Mouse (Mus musculus) heart, postnatal 25 days (tissue): ENCODE results near the gene Grin3b. TPM values are rescaled to one million over a fixed set of nuclear protein-coding genes. Genes with fewer than 3 reads are reported as not detected.

ENCODE experiments used
- DNase-seq: peaks from one replicate; pipeline ENCODE4 v3.0.0; 2022; ENCODE audit warnings: low spot score
- intact Hi-C: fragments of 180-260 bp; cut with DNase I; formaldehyde crosslinking; loops from one replicate; pipeline ENCODE4 v1.15.1; 2025
- total RNA-seq, 2 experiments: library from RNA; stranded (reverse); gene quantifications; 2 replicates each; pipeline ENCODE4 v1.2.3; 2021

Gene Grin3b
- total RNA-seq, 2 experiments from 2014 or later, result 0.14 to 0.21 TPM

- no peak for DNase-seq
Measured at GRCm38 (mm10) chr10:80003374-80004232, 33.1 kb downstream of the Grin3b start.

GRCm38 (mm10) chr10:80004233-80004705, 33.8 kb downstream of the Grin3b start:
- DNase-seq, result no peak
- intact Hi-C loops, result no loop called here

More at GRCm38 (mm10) chr10:80003374-80004232, 33.1 kb downstream of the Grin3b start:
- intact Hi-C loops, result no loop called here

GRCm38 (mm10) chr10:80011740-80012139, 41.2 kb downstream of the Grin3b start:
- no peak for DNase-seq
- intact Hi-C loops, result no loop called here

- DNase-seq, result no peak
Measured at GRCm38 (mm10) chr10:80013609-80014008, 43.1 kb downstream of the Grin3b start.

GRCm38 (mm10) chr10:80014484-80015290, 44.2 kb downstream of the Grin3b start:
- intact Hi-C loops, result no loop called here

More at GRCm38 (mm10) chr10:80013609-80014008, 43.1 kb downstream of the Grin3b start:
- intact Hi-C loops, result no loop called here

GRCm38 (mm10) chr10:80015583-80015982, 45.1 kb downstream of the Grin3b start:
- intact Hi-C loops, result no loop called here
- DNase-seq, result no peak

More at GRCm38 (mm10) chr10:80014484-80015290, 44.2 kb downstream of the Grin3b start:
- DNase-seq, result no peak

GRCm38 (mm10) chr10:80016511-80016910, 46.0 kb downstream of the Grin3b start, which contains the start of gene Arhgap45:
Arhgap45 (plus strand) TSS chr10:80016653.
- intact Hi-C loops, result no loop called here
- no peak for DNase-seq

GRCm38 (mm10) chr10:80016931-80017330, 46.4 kb downstream of the Grin3b start:
- no peak for DNase-seq
- intact Hi-C loops, result no loop called here

- DNase-seq, result peak; percentile 54
Measured at GRCm38 (mm10) chr10:80017361-80017760, 46.8 kb downstream of the Grin3b start.

GRCm38 (mm10) chr10:80017771-80018170, 47.3 kb downstream of the Grin3b start:
- DNase-seq, result no peak
- intact Hi-C loops, result loop anchor here (2.0 kb wide), 1 partner anchor 15 kb away; no protein-coding TSS in a partner anchor

More at GRCm38 (mm10) chr10:80017361-80017760, 46.8 kb downstream of the Grin3b start:
- intact Hi-C loops, result no loop called here

- intact Hi-C loops, result loop anchor here (2.0 kb wide), 1 partner anchor 14 kb away; no protein-coding TSS in a partner anchor
- DNase-seq, result no peak
Measured at GRCm38 (mm10) chr10:80018739-80019297, 48.3 kb downstream of the Grin3b start.

- intact Hi-C loops, result loop anchor here (2.0 kb wide), 1 partner anchor 13 kb away; no protein-coding TSS in a partner anchor
- no peak for DNase-seq
Measured at GRCm38 (mm10) chr10:80019471-80020131, 49.1 kb downstream of the Grin3b start.

GRCm38 (mm10) chr10:80020191-80020590, 49.7 kb downstream of the Grin3b start:
- DNase-seq, result no peak
- intact Hi-C loops, result no loop called here

- no peak for DNase-seq
- intact Hi-C loops, result no loop called here
Measured at GRCm38 (mm10) chr10:80020603-80021319, 50.2 kb downstream of the Grin3b start.

- intact Hi-C loops, result no loop called here
- no peak for DNase-seq
Measured at GRCm38 (mm10) chr10:80021320-80021641, 50.8 kb downstream of the Grin3b start.

- intact Hi-C loops, result no loop called here
- DNase-seq, result no peak
Measured at GRCm38 (mm10) chr10:80022164-80022563, 51.6 kb downstream of the Grin3b start.

- intact Hi-C loops, result no loop called here
- DNase-seq, result no peak
Measured at GRCm38 (mm10) chr10:80022806-80023205, 52.3 kb downstream of the Grin3b start.

GRCm38 (mm10) chr10:80023758-80024157, 53.2 kb downstream of the Grin3b start:
- intact Hi-C loops, result no loop called here

More at GRCm38 (mm10) chr10:80023758-80024157, 53.2 kb downstream of the Grin3b start:
- DNase-seq, result no peak
